Mouse (Mus musculus): Measurements from ENCODE around the gene Olfr1494. TPM values are rescaled to one million over a fixed set of nuclear protein-coding genes. Genes with fewer than 3 reads are reported as not detected.

The Olfr1494 gene
- polyA plus RNA-seq, 1 experiment from 2014 or later, result not detected

GRCm38 (mm10) chr19:13777578-13777977, 38.0 kb downstream of the Olfr1494 start, which contains the start of gene Olfr1496:
Gene Olfr1496 (plus strand): TSS chr19:13777878.
- Histone ChIP-seq H3K27me3 (ENCODE audit: insufficient read depth, low read length) (no peaks in the 10 kb centered on the region), H3K27ac (no peak within 1 kb of the TSS), H3K9me3 (replicated peaks; ENCODE audit: low read length) (no peaks in the 10 kb centered on the region), H3K4me2 (ENCODE audit: low read length) (no peak within 1 kb of the TSS), H3K9ac (ENCODE audit: low read depth, low read length) (no peak within 1 kb of the TSS), H3K36me3 (ENCODE audit: insufficient read depth, low read length) (no peaks in the 10 kb centered on the region), H3K4me3 (replicated peaks; ENCODE audit: low read depth, low read length) (no peak within 1 kb of the TSS), H3K4me1 (replicated peaks; ENCODE audit: insufficient read depth, low read length) (no peaks in the 10 kb centered on the region)
- DNase-seq (ENCODE audit: low spot score) (no peak), ATAC-seq (replicated peaks; ENCODE audit: low FRiP score, low read depth) (no peak)
- no peak for TF ChIP-seq CTCF (IDR thresholded peaks at IDR 0.05; ENCODE audit: low read depth)
- 91% methylated on average over 1 of the region's 1 CpGs for WGBS

- TF ChIP-seq CTCF (IDR thresholded peaks at IDR 0.05; ENCODE audit: low read depth), result no peak
- ATAC-seq (replicated peaks; ENCODE audit: low FRiP score, low read depth) (no peak), DNase-seq (ENCODE audit: low spot score) (no peak)
These were observed 58.6 kb downstream of the Olfr1494 start, which contains the start of gene Olfr1497 for GRCm38 (mm10) chr19:13798102-13798501. Gene Olfr1497 (minus strand): TSS chr19:13798202.

More at GRCm38 (mm10) chr19:13798102-13798501, 58.6 kb downstream of the Olfr1494 start, which contains the start of gene Olfr1497:
- H3K4me2 ChIP-seq (ENCODE audit: low read length), result no peak within 1 kb of the TSS
- H3K36me3 ChIP-seq (ENCODE audit: insufficient read depth, low read length), result no peaks in the 10 kb centered on the region
- H3K9me3 ChIP-seq (replicated peaks; ENCODE audit: low read length), result no peaks in the 10 kb centered on the region
- no peak within 1 kb of the TSS for H3K27ac ChIP-seq
- no peaks in the 10 kb centered on the region for H3K4me1 ChIP-seq (replicated peaks; ENCODE audit: insufficient read depth, low read length)
- no peak within 1 kb of the TSS for H3K4me3 ChIP-seq (replicated peaks; ENCODE audit: low read depth, low read length)
- no peaks in the 10 kb centered on the region for H3K27me3 ChIP-seq (ENCODE audit: insufficient read depth, low read length)
- H3K9ac ChIP-seq (ENCODE audit: low read depth, low read length), result no peak within 1 kb of the TSS

Other genes starting within 250 kb of the Olfr1494 start
- not detected in 2 replicates for gene Olfr1477, start 239.2 kb upstream of the Olfr1494 start, polyA plus RNA-seq (2015; fragmentation: Nextera tagmentation; extraction: Ambion mirVana)
- gene Olfr1480, start 211.8 kb upstream of the Olfr1494 start, polyA plus RNA-seq (2015; fragmentation: Nextera tagmentation; extraction: Ambion mirVana), result not detected in 2 replicates
- gene Olfr1484, start 156.2 kb upstream of the Olfr1494 start, polyA plus RNA-seq (2015; fragmentation: Nextera tagmentation; extraction: Ambion mirVana), result not detected in 2 replicates
- gene Olfr1487, start 122.4 kb upstream of the Olfr1494 start, polyA plus RNA-seq (2015; fragmentation: Nextera tagmentation; extraction: Ambion mirVana), result not detected in 2 replicates
- gene Olfr1489, start 108.1 kb upstream of the Olfr1494 start, polyA plus RNA-seq (2015; fragmentation: Nextera tagmentation; extraction: Ambion mirVana), result not detected in 2 replicates
- gene Olfr1490, start 88.6 kb upstream of the Olfr1494 start, polyA plus RNA-seq (2015; fragmentation: Nextera tagmentation; extraction: Ambion mirVana), result not detected in 2 replicates
- gene Olfr1491, start 42.5 kb upstream of the Olfr1494 start, polyA plus RNA-seq (2015; fragmentation: Nextera tagmentation; extraction: Ambion mirVana), result not detected in 2 replicates
- gene Olfr1493-ps1, start 16.4 kb upstream of the Olfr1494 start, polyA plus RNA-seq (2015; fragmentation: Nextera tagmentation; extraction: Ambion mirVana), result not detected in 2 replicates
- gene Olfr1495, start 24.9 kb downstream of the Olfr1494 start, polyA plus RNA-seq (2015; fragmentation: Nextera tagmentation; extraction: Ambion mirVana), result not detected in 2 replicates
- gene Olfr1496, start 38.1 kb downstream of the Olfr1494 start, polyA plus RNA-seq (2015; fragmentation: Nextera tagmentation; extraction: Ambion mirVana), result not detected in 2 replicates
- not detected in 2 replicates for gene Olfr1497, start 58.5 kb downstream of the Olfr1494 start, polyA plus RNA-seq (2015; fragmentation: Nextera tagmentation; extraction: Ambion mirVana)
- not detected in 2 replicates for gene Olfr1499, start 79.7 kb downstream of the Olfr1494 start, polyA plus RNA-seq (2015; fragmentation: Nextera tagmentation; extraction: Ambion mirVana)
- not detected in 2 replicates for gene Olfr1500, start 90.8 kb downstream of the Olfr1494 start, polyA plus RNA-seq (2015; fragmentation: Nextera tagmentation; extraction: Ambion mirVana)
- gene Olfr1501, start 111.0 kb downstream of the Olfr1494 start, polyA plus RNA-seq (2015; fragmentation: Nextera tagmentation; extraction: Ambion mirVana), result not detected in 2 replicates
- gene Olfr1502, start 122.1 kb downstream of the Olfr1494 start, polyA plus RNA-seq (2015; fragmentation: Nextera tagmentation; extraction: Ambion mirVana), result not detected in 2 replicates
- gene Olfr1504, start 158.2 kb downstream of the Olfr1494 start, polyA plus RNA-seq (2015; fragmentation: Nextera tagmentation; extraction: Ambion mirVana), result not detected in 2 replicates
- gene Olfr1505, start 173.8 kb downstream of the Olfr1494 start, polyA plus RNA-seq (2015; fragmentation: Nextera tagmentation; extraction: Ambion mirVana), result not detected in 2 replicates